Mouse (Mus musculus) CH12F3 (cell line): ENCODE data around the gene Thtpa.

Experiments used
- in situ Hi-C: fragments of 300-500 bp; cut with MboI; formaldehyde crosslinking; loops from 2 replicates; pipeline ENCODE4 v1.14.3; 2020; ENCODE audit warnings: low sequenced_read_pairs

Thtpa gene

DNA sequence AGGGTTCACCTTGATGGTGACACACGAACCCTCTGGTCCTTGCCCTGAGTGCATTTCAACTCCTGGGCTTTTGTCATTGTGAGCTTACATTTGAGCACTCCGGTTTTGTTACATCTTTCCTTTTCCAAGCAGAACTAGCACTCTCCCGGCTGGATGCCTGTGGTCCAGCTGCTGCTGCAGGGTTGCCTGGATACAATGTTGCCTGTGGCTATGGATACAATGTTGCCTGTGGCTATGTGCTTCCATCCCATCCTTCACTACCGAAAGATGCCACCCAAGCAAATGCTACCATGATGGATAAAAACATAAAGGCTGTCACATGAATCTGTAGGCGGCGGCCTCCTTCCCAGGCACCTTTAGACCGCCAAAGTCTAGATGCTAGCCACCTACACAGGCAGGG lies 31.9 kb downstream of the Thtpa start:
- in situ Hi-C loops = no loop called here

- in situ Hi-C loops = no loop called here
Measured at GRCm38 (mm10) chr14:55135676-55136075, 41.1 kb downstream of the Thtpa start.

DNA sequence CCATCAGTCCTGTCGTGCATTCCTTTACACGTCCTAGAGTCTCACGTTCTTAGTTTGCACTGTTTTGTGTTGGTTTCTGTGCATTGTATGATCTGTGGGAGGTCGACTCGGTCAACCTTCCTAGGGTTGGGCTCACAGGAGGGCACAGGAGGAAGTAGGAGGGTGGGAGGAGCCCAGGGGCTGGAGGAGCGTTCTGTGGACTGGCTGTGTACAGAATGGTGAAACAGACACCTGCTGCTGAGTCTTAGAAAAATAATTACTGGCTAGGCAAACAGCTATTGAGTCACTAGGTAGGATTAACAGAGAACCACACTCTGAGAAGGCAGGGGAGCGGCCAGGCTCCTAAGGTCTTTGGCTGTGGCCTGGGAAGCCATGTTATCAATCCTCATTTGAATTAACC lies 44.7 kb downstream of the Thtpa start:
- in situ Hi-C loops = no loop called here

- in situ Hi-C loops = no loop called here
Measured at GRCm38 (mm10) chr14:55146324-55146723, 51.7 kb downstream of the Thtpa start.

- in situ Hi-C loops = no loop called here
Measured at GRCm38 (mm10) chr14:55146829-55147401, 52.3 kb downstream of the Thtpa start.

GRCm38 (mm10) chr14:55148363-55148915 lies 53.9 kb downstream of the Thtpa start:
- in situ Hi-C loops = no loop called here
